Mouse (Mus musculus): ENCODE measurements around the gene Farp1.

DNA sequence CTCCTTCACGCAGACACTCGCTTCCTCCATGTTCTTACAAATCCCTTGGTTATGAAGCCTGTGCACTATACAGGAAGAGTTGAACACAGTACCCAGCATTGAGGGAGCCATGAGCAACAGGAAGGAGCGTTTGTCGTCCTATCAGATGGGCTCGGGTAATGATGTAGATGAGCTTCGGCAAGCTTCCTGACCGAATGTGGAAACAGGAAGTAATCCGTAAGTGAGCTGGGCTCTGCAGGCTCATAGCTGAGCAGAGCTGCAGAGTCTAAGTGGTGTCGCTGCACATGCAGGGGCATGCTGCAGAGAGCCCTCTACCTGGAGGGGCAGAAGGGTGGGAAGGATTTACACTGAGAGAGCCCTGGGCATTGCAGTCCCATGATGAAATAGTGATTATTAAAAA lies 140.4 kb downstream of the Farp1 start:
- TF ChIP-seq ZNF384 (IDR thresholded peaks at IDR 0.05; ENCODE audit: low read depth, low read length) (no peak), MAFK (IDR thresholded peaks at IDR 0.05; ENCODE audit: insufficient read depth, low read depth, low read length) (no peak), ZC3H11A (IDR thresholded peaks at IDR 0.05; ENCODE audit: borderline replicate concordance, low read depth, low read length) (no peak), HCFC1 (IDR thresholded peaks at IDR 0.05; ENCODE audit: borderline replicate concordance, insufficient read depth, low read length) (no peak)

All from ES-E14 (cell line).